Mouse (Mus musculus) embryonic facial prominence, embryonic 14.5 days (tissue): ENCODE measurements around the gene Cadm1. TPM values are rescaled to one million over a fixed set of nuclear protein-coding genes. Genes with fewer than 3 reads are reported as not detected.

Experiments
- ATAC-seq: fragments of 200-750 bp; cut with Nextera tagmentation; 2 replicates; pipeline ENCODE4 v1.8.0; 2017; ENCODE audit warnings: low read depth, moderate number of reproducible peaks, moderate TSS enrichment
- DNase-seq: peaks from one replicate; pipeline ENCODE4 v3.0.0-alpha.2; 2015; ENCODE audit warnings: low spot score
- H3K27ac ChIP-seq: fragments of 300-500 bp; sonication (generic); replicated peaks from 2 replicates; pipeline ENCODE4 v1.5.1; 2014; ENCODE audit warnings: low read depth, mild to moderate bottlenecking, low read length, moderate library complexity
- H3K27me3 ChIP-seq: fragments of 300-500 bp; sonication (generic); replicated peaks from 2 replicates; pipeline ENCODE4 v1.6.1; 2014; ENCODE audit warnings: low read length; ENCODE audit not compliant: control insufficient read depth, insufficient read depth
- H3K36me3 ChIP-seq: fragments of 300-500 bp; sonication (generic); 2 replicates; pipeline ENCODE4 v1.6.1; 2014; ENCODE audit warnings: low read length, mixed read lengths; ENCODE audit not compliant: control insufficient read depth, insufficient read depth
- H3K4me1 ChIP-seq: fragments of 300-500 bp; sonication (generic); 2 replicates; pipeline ENCODE4 v1.6.1; 2014; ENCODE audit warnings: antibody characterized with exemption, low read length; ENCODE audit not compliant: control insufficient read depth, insufficient read depth
- H3K4me2 ChIP-seq: fragments of 300-500 bp; sonication (generic); 2 replicates; pipeline ENCODE4 v1.6.1; 2014; ENCODE audit warnings: low read depth, mild to moderate bottlenecking, low read length, moderate library complexity, mixed read lengths
- H3K4me3 ChIP-seq: fragments of 300-500 bp; sonication (generic); 2 replicates; pipeline ENCODE4 v1.5.1; 2014; ENCODE audit warnings: low read depth, mild to moderate bottlenecking, low read length
- H3K9ac ChIP-seq: fragments of 300-500 bp; sonication (generic); 2 replicates; pipeline ENCODE4 v1.6.1; 2014; ENCODE audit warnings: low read depth, mild to moderate bottlenecking, low read length, moderate library complexity, mixed read lengths
- H3K9me3 ChIP-seq: fragments of 300-500 bp; sonication (generic); 2 replicates; pipeline ENCODE4 v1.6.1; 2016; ENCODE audit warnings: low read length; ENCODE audit not compliant: control insufficient read depth
- WGBS: fragments of 180-500 bp; shearing (Covaris S2); extraction: QIAGEN DNeasy Blood & Tissue Kit; methylation state at CpG from one replicate; pipeline ENCODE4 v1.1.7; 2014; 5-methylcytosine and 5-hydroxymethylcytosine counted together
- polyA plus RNA-seq: library from polyadenylated mRNA; unstranded; fragments of >200 nt; fragmentation: Nextera tagmentation; extraction: Ambion mirVana; gene quantifications from 2 replicates; pipeline ENCODE4 v1.2.1, GENCODE M21; 2014

The Cadm1 gene
- polyA plus RNA-seq, 1 experiment from 2014 or later, result 76.2 TPM

GRCm38 (mm10) chr9:47651431-47651830 lies 121.5 kb downstream of the Cadm1 start:
- Histone ChIP-seq H3K9ac (no peak overlapping the region), H3K4me1 (peaks cover 7% of the 10 kb centered on the region; the same call in 1 of the 2 replicates), H3K4me2 (no peak overlapping the region), H3K27ac (no peak overlapping the region), H3K36me3 (no peaks in the 10 kb centered on the region), H3K4me3 (no peak overlapping the region), H3K27me3 (no peaks in the 10 kb centered on the region), H3K9me3 (no peaks in the 10 kb centered on the region)
- DNase-seq (no peak), ATAC-seq (no peak)
- 90% methylated on average over 11 of the region's 11 CpGs for WGBS

GRCm38 (mm10) chr9:47652203-47652602 lies 122.2 kb downstream of the Cadm1 start:
- ATAC-seq, result no peak
- no peak overlapping the region for H3K27ac ChIP-seq
- no peaks in the 10 kb centered on the region for H3K36me3 ChIP-seq
- DNase-seq, result no peak
- H3K9me3 ChIP-seq, result no peaks in the 10 kb centered on the region
- no peak overlapping the region for H3K4me2 ChIP-seq
- no peak overlapping the region for H3K4me3 ChIP-seq
- H3K27me3 ChIP-seq, result no peaks in the 10 kb centered on the region
- WGBS, result 86% methylated on average over 5 of the region's 5 CpGs
- no peak overlapping the region for H3K9ac ChIP-seq
- H3K4me1 ChIP-seq, result no peaks in the 10 kb centered on the region

- Histone ChIP-seq H3K27me3 (no peaks in the 10 kb centered on the region), H3K4me3 (no peak overlapping the region), H3K4me2 (no peak overlapping the region), H3K9ac (no peak overlapping the region), H3K27ac (no peak overlapping the region), H3K4me1 (no peaks in the 10 kb centered on the region), H3K9me3 (no peaks in the 10 kb centered on the region), H3K36me3 (no peaks in the 10 kb centered on the region)
- ATAC-seq, result no peak
- 87% methylated on average over 4 of the region's 4 CpGs for WGBS
- DNase-seq, result no peak
Observed at GRCm38 (mm10) chr9:47652936-47653335, 123.0 kb downstream of the Cadm1 start.

GRCm38 (mm10) chr9:47659366-47660090 lies 129.6 kb downstream of the Cadm1 start:
- Histone ChIP-seq H3K4me1 (no peaks in the 10 kb centered on the region), H3K4me2 (no peak overlapping the region), H3K4me3 (no peak overlapping the region), H3K27ac (no peak overlapping the region), H3K9me3 (no peaks in the 10 kb centered on the region), H3K27me3 (no peaks in the 10 kb centered on the region), H3K36me3 (no peaks in the 10 kb centered on the region), H3K9ac (no peak overlapping the region)
- WGBS, result 83% methylated on average over 6 of the region's 6 CpGs
- no peak for ATAC-seq
- peak; percentile 80 for DNase-seq

GRCm38 (mm10) chr9:47661611-47662010 lies 131.6 kb downstream of the Cadm1 start:
- Histone ChIP-seq H3K4me1 (no peaks in the 10 kb centered on the region), H3K27me3 (no peaks in the 10 kb centered on the region), H3K27ac (no peak overlapping the region), H3K4me3 (no peak overlapping the region), H3K36me3 (no peaks in the 10 kb centered on the region), H3K9me3 (no peaks in the 10 kb centered on the region), H3K9ac (no peak overlapping the region), H3K4me2 (no peak overlapping the region)
- ATAC-seq (no peak), DNase-seq (no peak)
- 72% methylated on average over 7 of the region's 7 CpGs for WGBS

- H3K9ac ChIP-seq, result no peak overlapping the region
- 78% methylated on average over 4 of the region's 4 CpGs for WGBS
- H3K9me3 ChIP-seq, result no peaks in the 10 kb centered on the region
- DNase-seq, result no peak
- H3K4me2 ChIP-seq, result no peak overlapping the region
- no peak overlapping the region for H3K27ac ChIP-seq
- no peak for ATAC-seq
- no peaks in the 10 kb centered on the region for H3K36me3 ChIP-seq
- no peak overlapping the region for H3K4me3 ChIP-seq
- no peaks in the 10 kb centered on the region for H3K27me3 ChIP-seq
- 0 out of 2 replicates have a peak, but pooled peaks cover under 1% of the 10 kb centered on the region for H3K4me1 ChIP-seq
Observed at GRCm38 (mm10) chr9:47669206-47669605, 139.2 kb downstream of the Cadm1 start.

GRCm38 (mm10) chr9:47671617-47672016 lies 141.6 kb downstream of the Cadm1 start:
- WGBS, result 53% methylated on average over 11 of the region's 11 CpGs
- Histone ChIP-seq H3K4me3 (no peak overlapping the region), H3K4me1 (peaks cover 15% of the 10 kb centered on the region), H3K9ac (no peak overlapping the region), H3K4me2 (no peak overlapping the region), H3K36me3 (no peaks in the 10 kb centered on the region), H3K27ac (no peak overlapping the region), H3K9me3 (no peaks in the 10 kb centered on the region), H3K27me3 (no peaks in the 10 kb centered on the region)
- no peak for DNase-seq
- ATAC-seq, result no peak

- H3K4me2 ChIP-seq, result no peak overlapping the region
- H3K9me3 ChIP-seq, result no peaks in the 10 kb centered on the region
- DNase-seq (peak; percentile 90), ATAC-seq (peak; percentile 82)
- H3K36me3 ChIP-seq, result no peaks in the 10 kb centered on the region
- H3K9ac ChIP-seq, result no peak overlapping the region
- H3K4me1 ChIP-seq, result peaks cover 15% of the 10 kb centered on the region
- H3K4me3 ChIP-seq, result no peak overlapping the region
- H3K27me3 ChIP-seq, result peaks cover 12% of the 10 kb centered on the region
- no peak overlapping the region for H3K27ac ChIP-seq
- WGBS, result 38% methylated on average over 11 of the region's 11 CpGs
Observed at GRCm38 (mm10) chr9:47674766-47675713, 145.1 kb downstream of the Cadm1 start.
